ENCODE assay signal across 8 mouse cellular contexts in the genomic region with DNA sequence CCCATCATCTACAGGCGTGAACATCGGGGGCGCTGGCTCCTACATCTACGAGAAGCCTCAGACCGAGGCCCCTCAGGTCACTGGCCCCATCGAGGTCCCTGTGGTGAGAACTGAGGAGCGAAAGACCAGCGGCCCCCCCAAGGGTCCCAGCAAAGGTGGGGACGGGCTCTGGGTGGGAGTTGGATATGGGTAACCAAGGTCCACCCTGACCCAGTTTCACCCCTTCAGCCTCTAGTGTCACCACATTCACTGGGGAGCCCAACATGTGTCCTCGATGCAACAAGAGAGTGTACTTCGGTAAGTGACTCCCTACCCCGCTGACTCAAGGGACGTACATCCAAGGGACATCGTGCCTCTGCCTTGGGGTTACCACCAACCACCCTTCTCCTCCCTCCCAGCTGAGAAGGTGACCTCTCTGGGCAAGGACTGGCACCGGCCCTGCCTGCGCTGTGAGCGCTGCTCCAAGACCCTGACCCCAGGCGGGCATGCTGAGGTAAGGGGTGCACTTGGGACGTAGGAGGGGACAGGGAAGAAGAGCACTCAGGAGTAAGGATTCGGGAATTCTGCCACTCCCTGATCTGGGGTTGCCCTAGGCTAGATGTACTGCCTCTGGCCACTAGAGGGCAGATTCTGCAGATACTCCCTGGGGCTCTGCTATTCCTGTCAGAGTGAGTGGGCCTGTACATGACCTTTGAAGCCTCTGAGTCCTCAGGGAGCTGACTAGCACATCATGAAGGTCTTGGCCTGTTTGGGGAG. TPM values are rescaled to one million over a fixed set of nuclear protein-coding genes. Genes with fewer than 3 reads are reported as not detected.
DNase-seq lines count a peak whose midpoint lies in the region; ATAC-seq and TF ChIP-seq lines count a peak whose summit lies in the region.

No protein-coding gene starts in this region.

- no peak overlapping the region for H3K4me3 ChIP-seq in forebrain, embryonic 14.5 days (ENCODE audit: low read depth, low read length)
- H3K4me3 ChIP-seq in forebrain, embryonic 12.5 days (replicated peaks), result no peak overlapping the region
- H3K4me3 ChIP-seq in lung, postnatal 0 days (ENCODE audit: low read depth, low read length), result no peak overlapping the region

- peaks cover 25% of the 10 kb centered on the region for H3K36me3 ChIP-seq in forebrain, embryonic 14.5 days (ENCODE audit: control insufficient read depth, insufficient read depth, low read length)
- peaks cover 27% of the 10 kb centered on the region for H3K36me3 ChIP-seq in forebrain, embryonic 12.5 days (replicated peaks)
- H3K36me3 ChIP-seq in lung, postnatal 0 days (ENCODE audit: insufficient read depth, low read length), result peaks cover 17% of the 10 kb centered on the region

- peak; percentile 41 for DNase-seq in forebrain, embryonic 14.5 days (ENCODE audit: low spot score)
- peak; percentile 51 for DNase-seq in urinary bladder, postnatal 14 days (ENCODE audit: low spot score)
- no peak for DNase-seq in urinary bladder, postnatal 10 days (ENCODE audit: low spot score)
- DNase-seq in heart, adult 8-10 months (ENCODE audit: low spot score), result peak; percentile 62
- DNase-seq in lung, postnatal 0 days (ENCODE audit: low spot score), result peak; percentile 63
- DNase-seq in urinary bladder, postnatal 25 days (ENCODE audit: low spot score), result no peak
- DNase-seq in gastrocnemius, postnatal 10 days, result no peak

- peak; percentile 84 for TF ChIP-seq CTCF in lung, postnatal 0 days (IDR thresholded peaks at IDR 0.05)

- 77% methylated on average over 20 of the region's 20 CpGs for WGBS in forebrain, embryonic 14.5 days
- 79% methylated on average over 20 of the region's 20 CpGs for WGBS in forebrain, embryonic 12.5 days
- 76% methylated on average over 20 of the region's 20 CpGs for WGBS in lung, postnatal 0 days

- ATAC-seq in forebrain, embryonic 14.5 days, result no peak
- no peak for ATAC-seq in forebrain, embryonic 12.5 days (ENCODE audit: low FRiP score)
- ATAC-seq in lung, postnatal 0 days, result no peak

- no peaks in the 10 kb centered on the region for H3K9me3 ChIP-seq in forebrain, embryonic 14.5 days (replicated peaks; ENCODE audit: control insufficient read depth, low read length)
- no peaks in the 10 kb centered on the region for H3K9me3 ChIP-seq in forebrain, embryonic 12.5 days
- H3K9me3 ChIP-seq in lung, postnatal 0 days (ENCODE audit: low read length), result no peaks in the 10 kb centered on the region

- H3K27ac ChIP-seq in forebrain, embryonic 14.5 days (ENCODE audit: low read depth, low read length), result no peak overlapping the region
- H3K27ac ChIP-seq in forebrain, embryonic 12.5 days, result no peak overlapping the region
- no peak overlapping the region for H3K27ac ChIP-seq in lung, postnatal 0 days (ENCODE audit: low read length)

- no peak overlapping the region for H3K4me2 ChIP-seq in forebrain, embryonic 14.5 days (ENCODE audit: low read length)
- H3K4me2 ChIP-seq in forebrain, embryonic 12.5 days, result no peak overlapping the region
- H3K4me2 ChIP-seq in lung, postnatal 0 days (replicated peaks; ENCODE audit: low read depth, low read length), result 0 out of 2 replicates have a peak overlapping the region, but pooled peaks have one; percentile 69

- no peaks in the 10 kb centered on the region for H3K27me3 ChIP-seq in forebrain, embryonic 14.5 days (replicated peaks; ENCODE audit: control insufficient read depth, insufficient read depth, low read length)
- peaks cover 35% of the 10 kb centered on the region for H3K27me3 ChIP-seq in forebrain, embryonic 12.5 days
- H3K27me3 ChIP-seq in lung, postnatal 0 days (replicated peaks; ENCODE audit: insufficient read depth, low read length), result no peaks in the 10 kb centered on the region

- peaks cover 34% of the 10 kb centered on the region for H3K4me1 ChIP-seq in forebrain, embryonic 14.5 days (ENCODE audit: control insufficient read depth, insufficient read depth, low read length)
- peaks cover 51% of the 10 kb centered on the region for H3K4me1 ChIP-seq in forebrain, embryonic 12.5 days
- H3K4me1 ChIP-seq in lung, postnatal 0 days (ENCODE audit: insufficient read depth, low read depth, low read length), result peaks cover 43% of the 10 kb centered on the region

- no peak overlapping the region for H3K9ac ChIP-seq in forebrain, embryonic 14.5 days (ENCODE audit: low read length)
- no peak overlapping the region for H3K9ac ChIP-seq in forebrain, embryonic 12.5 days
- no peak overlapping the region for H3K9ac ChIP-seq in lung, postnatal 0 days (replicated peaks; ENCODE audit: low read depth)

- 0 out of 2 replicates have a peak, but pooled peaks have one; percentile 23 for TF ChIP-seq EP300 in lung, postnatal 0 days (IDR thresholded peaks at IDR 0.05)

RNA-seq across cellular contexts. Expression of a gene that starts 1.9 kb away (rescaled TPM):
- 32.5 and 46.1 TPM in 2 replicates for polyA plus RNA-seq in forebrain, embryonic 14.5 days (2014; fragmentation: Nextera tagmentation; extraction: Ambion mirVana)
- 48.5 and 62.0 TPM in 2 replicates for polyA plus RNA-seq in forebrain, embryonic 12.5 days (2016; fragmentation: Nextera tagmentation; extraction: Ambion mirVana)
- 100 to 1,000 TPM; 154 to 215 (median 169) TPM for total RNA-seq in heart, adult 8-10 months (2022)
- polyA plus RNA-seq in lung, postnatal 0 days (2015; fragmentation: Nextera tagmentation; extraction: Ambion mirVana), result 1,321 and 1,744 TPM in 2 replicates
- 100 to 1,000 TPM; 143 to 189 TPM for total RNA-seq in gastrocnemius, postnatal 10 days (2021)

RNA-seq across cellular contexts. Expression of a gene that starts 4.1 kb away (rescaled TPM):
- polyA plus RNA-seq in forebrain, embryonic 14.5 days (2014; fragmentation: Nextera tagmentation; extraction: Ambion mirVana), result 354 and 404 TPM in 2 replicates
- polyA plus RNA-seq in forebrain, embryonic 12.5 days (2016; fragmentation: Nextera tagmentation; extraction: Ambion mirVana), result 223 and 227 TPM in 2 replicates
- total RNA-seq in heart, adult 8-10 months (2022), result 1,000 to 10,000 TPM; 1,612 to 1,913 (median 1,690) TPM
- 1,357 and 1,498 TPM in 2 replicates for polyA plus RNA-seq in lung, postnatal 0 days (2015; fragmentation: Nextera tagmentation; extraction: Ambion mirVana)
- total RNA-seq in gastrocnemius, postnatal 10 days (2021), result 100 to 1,000 TPM in 1 of 2 experiments, 10 to 100 TPM in 1; 94.0 to 102 TPM

RNA-seq across cellular contexts. Expression of a gene that starts 12.0 kb away (rescaled TPM):
- 9.5 and 10.2 TPM in 2 replicates for polyA plus RNA-seq in forebrain, embryonic 14.5 days (2014; fragmentation: Nextera tagmentation; extraction: Ambion mirVana)
- polyA plus RNA-seq in forebrain, embryonic 12.5 days (2016; fragmentation: Nextera tagmentation; extraction: Ambion mirVana), result 48.3 and 49.6 TPM in 2 replicates
- total RNA-seq in heart, adult 8-10 months (2022), result under 1 TPM; 0.12 to 0.49 (median 0.33) TPM
- polyA plus RNA-seq in lung, postnatal 0 days (2015; fragmentation: Nextera tagmentation; extraction: Ambion mirVana), result 2.5 and 2.6 TPM in 2 replicates
- 1 to 10 TPM; 2.0 to 2.5 TPM for total RNA-seq in gastrocnemius, postnatal 10 days (2021)

RNA-seq across cellular contexts. Expression of a gene that starts 41.6 kb away (rescaled TPM):
- 28.9 and 31.5 TPM in 2 replicates for polyA plus RNA-seq in forebrain, embryonic 14.5 days (2014; fragmentation: Nextera tagmentation; extraction: Ambion mirVana)
- polyA plus RNA-seq in forebrain, embryonic 12.5 days (2016; fragmentation: Nextera tagmentation; extraction: Ambion mirVana), result 21.6 and 21.9 TPM in 2 replicates
- total RNA-seq in heart, adult 8-10 months (2022), result under 1 TPM in 2 of 4 experiments, not detected in 2; 0.16 to 0.22 TPM
- 1.2 TPM in 2 replicates for polyA plus RNA-seq in lung, postnatal 0 days (2015; fragmentation: Nextera tagmentation; extraction: Ambion mirVana)
- 1 to 10 TPM in 1 of 2 experiments, under 1 TPM in 1; 0.85 to 1.5 TPM for total RNA-seq in gastrocnemius, postnatal 10 days (2021)

RNA-seq across cellular contexts. Expression of a gene that starts 46.1 kb away (rescaled TPM):
- 16.6 and 18.7 TPM in 2 replicates for polyA plus RNA-seq in forebrain, embryonic 14.5 days (2014; fragmentation: Nextera tagmentation; extraction: Ambion mirVana)
- 22.2 and 22.7 TPM in 2 replicates for polyA plus RNA-seq in forebrain, embryonic 12.5 days (2016; fragmentation: Nextera tagmentation; extraction: Ambion mirVana)
- 10 to 100 TPM; 45.0 to 47.2 (median 46.1) TPM for total RNA-seq in heart, adult 8-10 months (2022)
- 10.5 and 12.2 TPM in 2 replicates for polyA plus RNA-seq in lung, postnatal 0 days (2015; fragmentation: Nextera tagmentation; extraction: Ambion mirVana)
- total RNA-seq in gastrocnemius, postnatal 10 days (2021), result 10 to 100 TPM; 46.0 to 52.0 TPM

Comparison
In these comparisons a context has a peak if more than half of its experiments do, and no peak if none do; other contexts are left out.
1. DNase-seq: peak in forebrain, embryonic 14.5 days (single experiment), urinary bladder, postnatal 14 days (single experiment), heart, adult 8-10 months (single experiment) and lung, postnatal 0 days (single experiment); none in urinary bladder, postnatal 10 days (single experiment), urinary bladder, postnatal 25 days (single experiment) and gastrocnemius, postnatal 10 days (single experiment).
2. RNA of a gene that starts 1.9 kb away (polyA plus RNA-seq): 1,321 to 1,744 TPM in lung, postnatal 0 days; 48.5 to 62.0 TPM in forebrain, embryonic 12.5 days and 32.5 to 46.1 TPM in forebrain, embryonic 14.5 days; every median in the first group is over 10 times any median in the second.